Mouse (Mus musculus) thymus, adult 2 months (tissue): Measurements from ENCODE around the gene Adss. TPM values are rescaled to one million over a fixed set of nuclear protein-coding genes. Genes with fewer than 3 reads are reported as not detected.

Experiments used
- DNase-seq: peaks from one replicate; pipeline ENCODE4 v3.0.0; 2021
- H3K27ac ChIP-seq: fragments of 200-500 bp; 2 replicates; pipeline ENCODE4 v1.5.1; 2012; ENCODE audit warnings: low read length, control low read depth; ENCODE audit not compliant: control insufficient read depth, insufficient read depth
- H3K27me3 ChIP-seq: fragments of 200-500 bp; 2 replicates; pipeline ENCODE4 v1.6.1; 2012; ENCODE audit warnings: mild to moderate bottlenecking, low read length, moderate library complexity, mixed read lengths; ENCODE audit not compliant: control insufficient read depth, insufficient read depth
- H3K36me3 ChIP-seq: fragments of 200-500 bp; 2 replicates; pipeline ENCODE4 v1.6.1; 2012; ENCODE audit warnings: mild to moderate bottlenecking, low read length, moderate library complexity; ENCODE audit not compliant: control insufficient read depth, insufficient read depth
- H3K4me1 ChIP-seq: fragments of 200-500 bp; replicated peaks from 2 replicates; pipeline ENCODE4 v1.6.1; 2012; ENCODE audit warnings: low read length; ENCODE audit not compliant: control insufficient read depth, insufficient read depth
- H3K4me3 ChIP-seq: fragments of 200-500 bp; 2 replicates; pipeline ENCODE4 v1.5.1; 2012; ENCODE audit warnings: mild to moderate bottlenecking, low read length, control low read depth, moderate library complexity; ENCODE audit not compliant: control insufficient read depth, insufficient read depth
- CTCF ChIP-seq: fragments of 200-500 bp; IDR thresholded peaks from 2 replicates; pipeline ENCODE4 v1.5.1; 2012; ENCODE audit warnings: mild to moderate bottlenecking, control low read depth, low read length, moderate library complexity, borderline replicate concordance; ENCODE audit not compliant: control insufficient read depth, poor library complexity, insufficient read depth; ENCODE audit errors: extremely low read depth
- POLR2A ChIP-seq: fragments of 200-500 bp; IDR thresholded peaks from 2 replicates; pipeline ENCODE4 v1.6.1; 2012; ENCODE audit warnings: mild to moderate bottlenecking, low read length, control low read depth, moderate library complexity; ENCODE audit not compliant: control insufficient read depth, poor library complexity, insufficient read depth; ENCODE audit errors: extremely low read depth
- WGBS: fragments of 180-500 bp; shearing (Covaris S2); methylation state at CpG from one replicate; pipeline ENCODE4 v1.1.7; 2018; 5-methylcytosine and 5-hydroxymethylcytosine counted together
- polyA plus RNA-seq: library from polyadenylated mRNA; depleted of rRNA; stranded (reverse); fragments of >200 nt; gene quantifications from 2 replicates; pipeline ENCODE4 v1.2.3, GENCODE M21; 2012

The Adss gene
- polyA plus RNA-seq, 1 experiment: 26.8 TPM

DNA sequence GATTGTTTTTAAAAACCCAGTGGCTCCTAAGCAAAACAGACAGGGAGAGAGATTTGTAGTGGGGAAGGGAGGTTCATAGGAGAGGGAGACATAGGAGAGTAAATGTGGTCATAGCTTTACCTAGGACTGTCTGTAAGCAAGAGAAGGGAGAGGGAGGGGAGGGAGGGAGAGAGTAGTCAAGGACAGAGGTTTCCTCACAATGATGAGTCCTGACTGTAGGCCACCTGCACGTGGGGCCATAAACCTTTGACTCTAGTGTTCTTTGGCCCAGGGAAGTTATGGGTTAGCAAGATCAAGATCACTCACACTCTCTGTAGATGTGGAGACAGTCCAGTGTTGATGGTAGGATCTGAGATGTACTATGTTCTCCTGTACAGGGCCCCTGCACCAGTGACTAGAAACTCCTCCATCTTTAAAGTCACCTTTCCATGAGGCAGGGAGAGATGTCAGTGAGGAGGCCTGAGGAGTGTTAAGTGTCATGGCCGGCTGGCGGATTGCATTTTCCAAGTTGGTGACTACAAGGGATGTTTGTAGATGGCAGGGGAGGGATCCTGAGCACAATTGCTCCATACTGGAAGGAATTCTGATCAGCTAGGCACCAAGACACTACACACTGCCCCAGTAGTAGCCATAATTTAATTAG is 68.3 kb downstream of the Adss start:
- WGBS: 86% methylated on average over 3 of the region's 3 CpGs
- Histone ChIP-seq H3K27ac (no peak overlapping the region), H3K4me3 (no peak overlapping the region), H3K27me3 (no peaks in the 10 kb centered on the region), H3K4me1 (no peaks in the 10 kb centered on the region), H3K36me3 (no peaks in the 10 kb centered on the region)
- TF ChIP-seq CTCF (no peak), POLR2A (no peak)
- DNase-seq: no peak

DNA sequence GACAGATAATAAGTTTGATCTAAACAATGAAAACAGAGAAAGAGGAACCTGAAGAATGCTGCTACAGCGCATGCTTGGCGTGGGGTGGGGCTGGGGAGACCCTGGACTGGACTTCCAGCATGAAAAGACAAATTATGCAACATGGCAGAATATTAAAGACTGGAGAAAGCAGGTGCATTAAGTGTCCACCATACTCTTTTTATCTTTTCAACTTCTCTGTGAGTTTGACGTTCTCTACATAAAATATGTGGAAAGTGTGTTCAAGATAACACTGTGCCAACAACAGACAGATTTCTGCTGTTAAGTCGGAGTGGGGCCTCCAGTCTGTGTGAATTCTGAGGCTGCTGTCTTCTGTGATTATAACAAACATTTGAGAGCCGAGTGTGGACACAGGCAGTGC is 69.4 kb downstream of the Adss start:
- TF ChIP-seq POLR2A (no peak), CTCF (no peak)
- 85% methylated on average over 5 of the region's 5 CpGs for whole genome bisulfite sequencing
- H3K27ac ChIP-seq: no peak overlapping the region

GRCm38 (mm10) chr1:177723786-177724185 is 72.5 kb downstream of the Adss start:
- H3K36me3 ChIP-seq: no peaks in the 10 kb centered on the region
- TF ChIP-seq CTCF (no peak), POLR2A (no peak)
- DNase-seq: no peak
- 85% methylated on average over 4 of the region's 4 CpGs for WGBS
- no peaks in the 10 kb centered on the region for H3K27me3 ChIP-seq
- H3K27ac ChIP-seq: no peak overlapping the region
- no peak overlapping the region for H3K4me3 ChIP-seq
- no peaks in the 10 kb centered on the region for H3K4me1 ChIP-seq

More for the DNA sequence above, 69.4 kb downstream of the Adss start:
- no peaks in the 10 kb centered on the region for H3K36me3 ChIP-seq
- H3K4me3 ChIP-seq: no peak overlapping the region
- no peaks in the 10 kb centered on the region for H3K4me1 ChIP-seq
- no peaks in the 10 kb centered on the region for H3K27me3 ChIP-seq
- DNase-seq: no peak

GRCm38 (mm10) chr1:177719029-177719427 is 77.3 kb downstream of the Adss start:
- WGBS: 87% methylated on average over 3 of the region's 3 CpGs
- Histone ChIP-seq H3K27ac (no peak overlapping the region), H3K27me3 (no peaks in the 10 kb centered on the region), H3K4me1 (no peaks in the 10 kb centered on the region), H3K36me3 (no peaks in the 10 kb centered on the region), H3K4me3 (no peak overlapping the region)
- no peak for DNase-seq
- no peak for TF ChIP-seq CTCF
- TF ChIP-seq POLR2A: no peak

DNA sequence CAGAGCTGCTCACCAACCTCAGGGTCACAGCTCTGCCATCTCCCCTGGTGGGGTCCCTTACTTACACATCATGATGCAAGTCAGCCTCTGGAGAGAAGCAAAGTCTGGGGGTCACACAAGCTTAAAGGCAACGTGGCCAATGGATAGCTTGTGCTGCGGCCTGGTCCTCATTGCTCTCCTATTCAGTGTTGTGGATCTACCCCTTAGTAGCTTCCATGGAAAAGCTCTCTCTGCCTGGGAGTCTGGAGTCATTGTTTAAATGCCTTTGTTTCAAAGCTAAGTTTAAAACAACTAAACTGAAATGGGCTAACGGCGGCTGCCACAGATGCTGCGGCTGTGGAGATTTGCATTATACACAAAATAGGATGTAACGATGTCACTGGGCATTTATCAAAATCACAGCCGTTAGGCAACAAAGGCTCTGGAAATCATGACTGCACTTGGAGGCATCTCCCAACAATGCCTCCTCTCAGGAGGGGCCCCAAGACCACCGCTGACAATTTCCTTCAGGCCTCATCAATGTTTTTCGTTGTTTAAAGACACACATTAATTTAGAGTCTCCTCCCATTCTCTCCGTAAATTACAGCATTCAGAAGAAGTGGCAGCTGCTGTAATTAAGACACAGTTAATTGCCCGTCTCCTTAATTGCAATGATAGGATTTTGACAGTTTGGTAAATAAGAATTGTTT is 77.8 kb downstream of the Adss start:
- no peak for DNase-seq
- TF ChIP-seq CTCF (no peak), POLR2A (no peak)
- H3K36me3 ChIP-seq: no peaks in the 10 kb centered on the region
- no peak overlapping the region for H3K27ac ChIP-seq
- no peaks in the 10 kb centered on the region for H3K4me1 ChIP-seq
- 89% methylated on average over 11 of the region's 11 CpGs for WGBS
- no peak overlapping the region for H3K4me3 ChIP-seq
- H3K27me3 ChIP-seq: no peaks in the 10 kb centered on the region

GRCm38 (mm10) chr1:177717057-177717835 is 79.1 kb downstream of the Adss start:
- Histone ChIP-seq H3K27me3 (no peaks in the 10 kb centered on the region), H3K27ac (no peak overlapping the region), H3K4me3 (no peak overlapping the region), H3K36me3 (no peaks in the 10 kb centered on the region), H3K4me1 (no peaks in the 10 kb centered on the region)
- WGBS: 87% methylated on average over 7 of the region's 7 CpGs
- no peak for DNase-seq
- no peak for TF ChIP-seq POLR2A
- no peak for TF ChIP-seq CTCF
